Mouse (Mus musculus): ENCODE measurements around the gene Robo3.

Robo3 gene

DNA sequence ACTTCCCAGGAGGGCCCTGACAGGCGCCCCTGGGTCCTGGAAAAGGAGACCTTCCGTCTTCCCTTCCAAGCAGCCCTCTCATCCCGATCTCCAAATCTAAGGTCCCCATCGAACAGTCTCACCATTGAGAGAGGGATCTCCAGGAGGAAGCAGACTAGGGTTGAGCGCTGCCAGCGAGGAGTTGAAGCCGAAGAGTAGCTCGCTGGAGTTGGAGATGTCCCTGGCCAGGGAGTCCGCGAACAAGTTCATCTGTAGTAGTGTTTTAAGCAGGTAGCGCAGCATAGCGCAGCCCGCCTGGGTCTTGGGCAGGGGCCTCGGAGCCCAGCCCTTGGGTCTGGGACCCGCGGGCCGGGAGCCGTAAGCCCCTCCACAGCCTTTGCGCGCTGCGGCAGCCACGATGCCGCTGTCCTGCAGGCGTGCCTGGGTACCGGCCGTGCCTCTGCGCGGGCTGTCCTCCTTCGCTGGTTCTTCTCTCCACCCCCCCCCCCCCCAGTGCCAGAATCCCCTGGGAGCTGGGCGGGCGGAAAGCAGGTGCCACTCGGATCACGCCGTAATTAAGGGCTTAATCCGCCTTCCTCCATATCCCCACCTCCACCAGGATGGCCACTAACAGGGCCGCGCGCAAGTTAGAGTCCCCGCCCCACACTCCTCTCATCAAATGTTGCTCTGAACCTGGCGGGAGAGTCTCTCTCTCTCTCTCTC, at the start of gene Robo3:
TSS of gene Robo3 (minus strand) at position 527 of the 702 bp plus-strand sequence.
- DNase-seq, result no peak

GRCm38 (mm10) chr9:37474923-37475322, 41.9 kb upstream of the Robo3 start:
- DNase-seq, result no peak

GRCm38 (mm10) chr9:37473611-37474125, 40.6 kb upstream of the Robo3 start:
- DNase-seq, result no peak

DNA sequence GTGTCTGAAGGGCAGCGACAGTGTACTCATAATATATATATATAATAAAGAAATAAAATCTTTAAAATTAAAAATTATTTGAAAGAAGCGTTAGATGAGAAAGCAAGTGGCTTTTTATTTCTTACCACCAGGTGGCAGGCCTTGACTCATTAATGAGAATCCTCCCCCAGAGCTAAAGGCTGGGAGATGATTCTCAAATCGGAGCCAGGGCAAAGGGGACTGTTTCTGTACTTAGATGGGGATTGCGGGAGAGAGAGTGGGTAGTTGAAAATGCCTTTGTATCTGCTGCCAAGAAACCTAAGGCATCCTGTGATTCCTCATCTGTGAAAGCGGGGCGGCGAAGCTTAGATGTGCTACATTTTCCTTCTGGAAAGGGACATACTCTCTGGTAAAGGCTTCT, 29.7 kb upstream of the Robo3 start:
- peak; percentile 52 to 75 for DNase-seq

GRCm38 (mm10) chr9:37461571-37461970, 28.5 kb upstream of the Robo3 start:
- DNase-seq, result no peak

DNA sequence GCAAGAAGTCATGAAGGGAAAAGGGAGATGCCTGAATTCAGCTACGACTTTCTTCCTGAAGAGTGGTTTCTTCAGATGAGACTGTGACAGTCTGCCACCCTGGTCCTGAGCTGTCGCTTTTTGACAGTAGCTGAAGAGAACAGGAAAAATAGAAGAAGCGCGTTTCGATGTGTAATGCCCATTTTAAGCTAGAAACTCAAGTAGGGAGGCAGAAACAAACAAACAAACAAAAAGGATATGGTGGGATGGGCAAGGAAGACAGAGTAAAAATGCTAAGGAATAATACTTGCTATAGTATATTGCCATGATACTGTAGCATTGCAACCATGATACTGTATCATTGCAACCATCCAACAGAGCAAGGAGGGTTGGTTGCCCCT, 27.9 kb upstream of the Robo3 start:
- DNase-seq, result no peak

- peak; percentile 54 to 62 for DNase-seq
These were observed 27.3 kb upstream of the Robo3 start for GRCm38 (mm10) chr9:37460043-37460960.

- DNase-seq, result no peak
These were observed 26.6 kb upstream of the Robo3 start for GRCm38 (mm10) chr9:37459665-37460042.

DNA sequence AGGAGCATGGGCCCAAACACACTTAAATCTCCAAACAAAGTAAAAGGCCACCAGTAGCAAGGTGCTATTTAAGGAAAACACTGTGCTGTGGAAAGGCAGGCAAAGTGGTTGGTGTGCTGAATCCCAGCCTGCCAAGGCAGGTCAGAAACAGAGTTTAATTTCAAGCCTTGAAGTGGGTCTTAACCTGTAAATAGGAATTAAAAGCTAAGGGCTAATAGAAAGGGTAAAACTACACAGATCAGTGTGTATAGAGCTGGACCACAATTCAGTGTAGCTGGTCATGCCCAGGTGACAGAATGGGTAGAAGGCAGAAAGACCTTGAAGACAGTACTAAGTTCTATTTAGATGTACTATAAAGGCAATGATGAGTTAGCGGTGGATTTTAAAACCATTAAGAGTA, 24.1 kb upstream of the Robo3 start:
- DNase-seq, result no peak

DNA sequence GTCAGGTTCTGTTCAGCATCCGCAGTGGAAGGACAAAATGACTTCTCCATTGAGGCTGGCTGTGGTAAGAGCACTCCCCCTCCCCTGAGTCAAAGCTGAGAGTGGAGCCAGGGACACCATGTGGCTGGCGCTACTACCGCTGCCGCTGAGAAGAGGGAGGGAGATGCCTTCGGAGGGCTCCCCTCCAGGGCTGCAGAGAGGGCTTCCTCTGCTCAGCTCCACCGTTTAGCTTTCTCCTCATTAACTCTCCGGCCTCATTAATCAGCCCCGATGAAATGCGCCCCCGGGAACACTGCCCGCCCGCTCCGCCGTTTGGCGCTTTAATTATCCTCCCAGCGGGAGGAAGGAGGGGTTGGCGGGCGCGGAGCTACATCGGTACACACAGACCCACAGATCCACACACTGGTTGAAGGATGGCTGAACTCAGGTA, 23.4 kb upstream of the Robo3 start:
- peak; percentile 71 to 76 for DNase-seq

GRCm38 (mm10) chr9:37455868-37456267, 22.8 kb upstream of the Robo3 start:
- DNase-seq, result no peak

DNA sequence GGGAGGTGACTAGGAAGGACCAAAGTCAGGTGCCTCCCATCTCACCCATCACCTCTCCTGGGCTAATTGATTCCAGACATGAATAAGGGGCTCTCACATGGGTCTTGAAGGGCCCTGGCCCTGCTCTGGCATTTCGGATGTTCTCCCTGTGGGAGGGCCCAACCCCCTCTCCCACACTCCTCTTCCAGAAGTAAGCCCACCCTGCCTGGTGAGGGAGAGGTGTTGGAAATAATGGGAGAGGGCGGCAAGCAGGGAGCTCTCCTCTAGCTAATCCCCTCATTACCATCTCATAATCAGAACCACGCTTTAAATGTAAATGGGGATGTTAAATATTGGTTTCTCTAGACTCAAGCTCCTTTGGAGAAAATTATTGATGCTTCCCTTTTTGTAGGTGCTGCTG, 21.9 kb upstream of the Robo3 start:
- no peak for DNase-seq

DNA sequence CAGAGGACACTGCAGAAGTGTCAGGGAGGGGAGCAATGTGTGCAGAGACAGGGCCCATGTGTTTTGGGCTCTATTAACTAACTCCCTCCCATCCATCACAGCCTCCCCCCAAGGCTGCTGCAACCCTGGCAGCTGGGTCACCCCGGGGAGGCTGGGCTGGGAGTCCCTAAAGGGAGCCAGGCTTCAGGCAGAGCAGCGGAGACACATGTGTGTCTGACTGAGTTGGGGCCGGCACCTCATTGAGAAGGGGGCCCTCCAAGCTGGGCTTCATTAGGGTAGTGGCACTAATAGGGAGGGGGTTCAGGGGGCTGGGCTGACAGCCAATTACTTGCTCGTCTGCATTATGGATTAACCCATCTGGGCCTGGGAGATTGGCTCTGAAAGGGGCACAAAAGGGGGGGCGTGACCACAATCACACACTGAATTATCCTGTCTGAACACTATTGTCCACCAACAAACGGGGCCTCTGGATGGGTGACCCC, 21.0 kb upstream of the Robo3 start:
- no peak for DNase-seq

DNA sequence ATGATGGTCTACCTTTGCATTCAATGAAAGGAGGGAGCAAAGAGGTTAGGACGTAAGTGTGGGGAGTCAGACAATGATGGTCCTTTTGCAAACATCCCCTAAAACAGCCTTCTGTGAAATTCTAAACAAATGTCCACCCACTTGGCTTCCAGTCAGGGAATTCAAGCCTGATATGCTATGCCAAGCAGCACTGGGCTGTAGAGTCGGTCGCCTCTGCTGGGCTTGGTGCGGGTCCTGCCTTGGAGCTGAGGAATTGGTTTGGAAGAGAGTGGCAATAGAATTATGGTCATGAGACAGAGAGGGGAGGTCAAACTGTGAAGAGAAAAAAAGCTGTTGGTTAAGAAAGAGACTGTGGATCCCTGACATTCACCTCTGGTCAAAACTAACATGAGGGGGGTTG, 20.3 kb upstream of the Robo3 start:
- no peak for DNase-seq

DNA sequence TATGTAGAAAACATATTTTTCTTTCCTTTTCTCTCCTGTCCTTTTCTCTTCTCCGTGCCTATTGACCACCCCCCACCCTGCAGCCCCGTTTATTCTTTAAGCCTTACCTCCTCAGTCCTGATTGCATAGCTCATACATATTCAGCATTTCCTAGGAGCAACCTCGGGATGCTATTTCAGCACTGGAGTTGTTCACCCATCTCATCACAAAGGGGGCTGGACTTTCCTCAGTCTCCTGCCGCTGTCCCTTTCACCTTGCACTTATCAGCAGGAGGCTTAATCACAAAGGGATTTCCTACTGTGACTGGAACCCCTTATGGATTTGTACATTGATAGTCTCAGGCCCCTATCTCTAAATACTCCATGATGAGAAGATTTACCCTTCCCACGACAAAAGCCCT, 19.4 kb upstream of the Robo3 start:
- no peak for DNase-seq

- DNase-seq, result no peak
These were observed 5.0 kb upstream of the Robo3 start for GRCm38 (mm10) chr9:37437772-37438735.

DNA sequence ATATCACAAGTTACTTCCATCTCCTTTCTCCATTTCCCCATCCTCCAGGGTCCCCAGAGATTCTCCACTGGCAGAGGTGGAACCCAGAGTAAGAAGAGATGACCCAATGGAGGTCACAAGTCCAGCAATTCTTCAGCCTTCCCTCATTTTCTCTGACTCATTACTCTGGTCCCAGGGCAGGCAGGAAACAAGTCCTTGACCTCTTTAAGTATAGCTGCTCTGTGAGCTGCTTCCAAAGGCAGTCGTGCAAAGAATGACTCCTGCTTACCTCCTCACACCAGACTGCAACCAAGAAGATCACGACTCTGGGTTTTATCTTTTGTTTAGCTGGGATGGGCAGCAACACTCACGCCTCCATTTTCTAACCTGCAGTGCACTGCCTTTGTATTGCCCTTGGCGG, 2.6 kb upstream of the Robo3 start:
- no peak for DNase-seq

GRCm38 (mm10) chr9:37434932-37435331, 1.9 kb upstream of the Robo3 start:
- DNase-seq, result no peak

DNA sequence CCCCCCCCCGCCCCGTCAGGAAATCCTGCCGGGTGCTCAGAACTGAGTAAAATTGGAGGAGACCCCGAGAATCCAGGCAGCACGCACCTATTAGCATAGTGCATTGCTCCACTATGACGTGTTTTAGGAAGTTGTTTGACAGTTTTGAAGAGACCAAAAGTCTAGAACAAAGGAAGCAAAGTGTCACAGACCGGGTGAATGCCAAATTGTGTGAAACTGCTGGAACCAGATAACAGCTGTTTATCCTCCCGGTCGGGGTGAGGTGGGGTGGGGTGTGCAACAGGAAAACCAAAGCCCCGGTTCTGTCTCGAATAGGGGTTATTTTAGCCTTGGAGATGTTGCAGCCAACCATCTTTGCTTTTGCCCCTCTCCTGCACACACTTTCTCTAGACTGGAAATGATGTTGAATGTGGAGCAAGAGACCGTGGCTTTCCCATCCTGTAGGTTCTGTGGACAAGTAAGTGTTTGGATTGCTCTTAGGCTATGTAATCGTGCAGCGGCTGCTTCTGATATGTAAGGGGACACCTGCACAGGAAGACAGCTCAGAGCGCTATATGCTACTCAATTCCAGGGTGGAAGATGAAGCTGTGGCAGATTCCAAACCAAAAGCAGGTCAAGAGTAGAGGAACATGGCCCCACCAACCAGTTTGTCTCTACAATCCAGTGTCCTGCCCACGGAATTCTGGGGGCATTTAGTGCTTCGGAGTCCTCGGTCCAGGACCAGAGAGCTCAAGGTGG, 946 bp upstream of the Robo3 start:
- DNase-seq, result no peak

DNA sequence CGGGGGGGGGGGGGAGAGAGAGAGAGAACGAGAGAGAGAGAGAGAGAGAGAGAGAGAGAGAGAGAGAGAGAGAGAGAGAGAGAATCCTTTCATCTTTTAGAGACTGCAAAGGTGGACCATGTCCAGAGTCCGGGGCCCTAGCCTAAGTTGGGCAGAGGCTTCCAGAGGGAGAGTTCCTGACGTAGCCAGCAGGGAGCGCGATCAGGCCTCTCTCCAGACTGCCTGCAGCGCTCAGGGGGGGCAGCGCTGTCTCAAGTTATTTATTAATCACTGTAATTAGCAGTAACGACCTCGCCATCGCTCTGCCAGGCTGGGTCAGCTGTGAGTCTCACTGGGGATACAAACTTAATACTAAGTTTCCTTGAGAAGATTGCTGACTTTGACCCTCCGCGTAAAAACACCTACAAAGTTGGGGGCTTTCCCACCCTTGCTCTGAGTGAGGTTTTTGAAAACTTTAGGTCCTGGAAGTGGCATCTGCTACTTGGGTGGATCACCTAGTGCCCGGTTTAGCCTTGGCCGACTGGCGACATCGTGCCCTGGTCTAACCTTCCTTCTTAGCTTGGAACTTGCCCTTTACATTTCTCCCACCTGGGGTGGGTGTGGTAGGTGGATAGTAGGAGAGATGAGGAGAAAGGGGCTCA, 900 bp downstream of the Robo3 start:
- peak in 1 of 2 experiments; percentile 46 for DNase-seq

GRCm38 (mm10) chr9:37430582-37430981, 2.5 kb downstream of the Robo3 start:
- DNase-seq, result peak; percentile 89 to 93

Measured in cerebellum, postnatal 25 days (tissue).